Mouse (Mus musculus): ENCODE measurements at regions not wholly inside any gene's neighbourhood (a gene's known extent, or its start where the extent isn't known, plus 50 kb on each side); places are given as distances from the start of the nearest gene placed in this dataset.

DNA sequence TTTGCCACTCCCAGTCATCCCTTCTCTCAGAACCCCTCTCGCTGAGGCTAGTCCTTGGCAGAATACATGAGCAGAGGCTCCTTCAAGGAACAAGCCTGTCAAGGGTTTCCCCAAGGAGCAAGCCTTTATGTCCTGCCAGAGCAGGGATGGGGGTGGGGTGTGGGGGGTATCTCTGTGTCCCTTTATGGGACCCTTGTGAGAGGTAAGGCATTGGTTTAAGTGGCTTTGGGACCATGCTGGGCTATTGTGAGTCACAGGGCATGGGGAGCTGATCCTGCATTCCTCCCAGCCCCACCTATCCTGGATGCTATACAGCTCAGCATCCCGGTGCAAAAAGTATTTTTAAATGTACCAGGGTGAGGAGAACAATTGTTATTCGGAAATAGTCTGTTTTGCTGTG is 641.1 kb upstream of the Fam19a5 start:
- DNase-seq (ENCODE audit: low read depth, low spot score), result peak; percentile 54

DNA sequence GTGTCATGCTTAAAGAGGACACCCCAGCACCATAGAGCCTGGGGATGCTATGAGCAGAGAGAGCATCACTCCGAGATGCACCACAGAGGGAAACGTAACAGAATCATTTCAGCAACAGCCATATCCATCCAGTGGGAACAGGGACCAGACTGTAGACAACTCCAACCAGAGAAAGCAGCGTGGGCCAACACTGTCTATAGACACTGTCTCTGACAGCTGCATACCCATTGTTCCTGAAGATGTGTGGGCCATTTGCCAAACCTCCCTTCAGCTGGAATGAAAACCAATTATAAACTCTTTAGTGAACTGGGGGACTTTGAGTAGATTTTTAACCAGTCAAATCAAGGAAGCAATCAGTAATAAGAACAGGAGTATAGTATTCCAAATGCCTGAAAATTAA is 630.8 kb upstream of the Fam19a5 start:
- DNase-seq (ENCODE audit: low read depth, low spot score), result no peak

DNA sequence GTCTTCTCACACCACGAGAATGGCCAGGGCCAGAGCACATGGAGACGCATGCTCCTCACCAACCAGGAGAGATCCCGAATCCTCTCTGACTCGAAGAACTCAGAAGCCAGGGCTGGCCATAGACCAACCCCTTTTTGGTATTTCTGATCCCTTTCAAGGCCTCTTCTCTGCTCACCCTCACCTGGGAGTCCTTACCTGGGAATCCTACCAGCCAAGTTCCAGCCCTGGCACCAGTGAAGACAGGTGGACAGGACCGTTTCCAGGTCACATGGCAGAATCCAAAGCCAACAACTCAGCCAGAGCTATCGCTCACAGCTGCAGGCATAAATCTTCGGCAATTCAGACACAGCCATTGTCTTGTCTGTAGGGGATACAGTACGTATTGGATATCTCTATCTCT is 626.2 kb upstream of the Fam19a5 start:
- no peak for DNase-seq (ENCODE audit: low read depth, low spot score)

- no peak for DNase-seq (ENCODE audit: low read depth, low spot score)
Measured at GRCm38 (mm10) chr15:86919704-86920103, 624.4 kb upstream of the Fam19a5 start.

- no peak for DNase-seq (ENCODE audit: low read depth, low spot score)
Measured at GRCm38 (mm10) chr15:86920185-86920584, 623.9 kb upstream of the Fam19a5 start.

- no peak for DNase-seq (ENCODE audit: low read depth, low spot score)
Measured at GRCm38 (mm10) chr15:86921401-86921800, 622.7 kb upstream of the Fam19a5 start.

- no peak for DNase-seq (ENCODE audit: low read depth, low spot score)
Measured at GRCm38 (mm10) chr15:86925081-86925749, 618.9 kb upstream of the Fam19a5 start.

GRCm38 (mm10) chr15:86932345-86933075 is 611.6 kb upstream of the Fam19a5 start:
- DNase-seq (ENCODE audit: low read depth, low spot score), result peak; percentile 60

- no peak for DNase-seq (ENCODE audit: low read depth, low spot score)
Measured at GRCm38 (mm10) chr15:86937364-86937763, 606.7 kb upstream of the Fam19a5 start.

DNA sequence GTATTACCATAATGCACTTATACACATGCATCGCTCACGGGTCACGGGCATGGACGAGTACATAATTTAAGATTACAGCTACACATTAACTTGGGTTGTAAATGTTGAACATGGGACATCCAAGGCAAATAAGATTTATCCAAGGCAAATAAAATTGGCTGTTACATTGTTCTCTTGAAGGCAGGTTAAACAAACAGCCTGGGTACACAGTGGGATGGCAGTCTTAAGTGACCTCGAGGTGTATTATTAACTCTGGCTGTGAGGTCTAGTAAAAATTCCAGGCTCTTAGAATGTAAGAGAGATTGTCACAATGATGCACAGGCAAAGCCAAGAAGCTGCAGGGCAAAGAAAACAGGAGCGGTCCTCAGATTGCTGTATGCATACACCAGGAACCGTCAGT is 599.6 kb upstream of the Fam19a5 start:
- DNase-seq (ENCODE audit: low read depth, low spot score), result no peak

DNA sequence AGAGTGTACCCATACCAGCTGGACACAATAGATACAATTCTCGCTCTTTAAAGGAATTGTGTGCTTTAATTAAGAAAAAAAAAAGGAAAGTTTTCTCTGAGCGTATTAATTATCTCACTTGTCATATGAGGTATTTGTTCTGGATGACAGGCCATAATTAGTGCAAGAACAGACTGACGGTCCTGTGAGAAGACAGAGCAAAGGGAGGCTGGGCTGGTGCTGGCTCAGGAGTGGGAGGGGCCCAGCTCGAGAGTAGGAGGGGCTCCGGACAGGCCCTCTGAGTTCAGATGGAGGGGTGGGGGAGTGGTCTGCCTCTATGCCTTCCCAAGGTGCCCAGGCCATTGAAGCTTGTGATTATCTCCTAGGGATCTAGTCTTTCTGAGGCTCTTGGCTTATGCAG is 591.5 kb upstream of the Fam19a5 start:
- no peak for DNase-seq (ENCODE audit: low read depth, low spot score)

DNA sequence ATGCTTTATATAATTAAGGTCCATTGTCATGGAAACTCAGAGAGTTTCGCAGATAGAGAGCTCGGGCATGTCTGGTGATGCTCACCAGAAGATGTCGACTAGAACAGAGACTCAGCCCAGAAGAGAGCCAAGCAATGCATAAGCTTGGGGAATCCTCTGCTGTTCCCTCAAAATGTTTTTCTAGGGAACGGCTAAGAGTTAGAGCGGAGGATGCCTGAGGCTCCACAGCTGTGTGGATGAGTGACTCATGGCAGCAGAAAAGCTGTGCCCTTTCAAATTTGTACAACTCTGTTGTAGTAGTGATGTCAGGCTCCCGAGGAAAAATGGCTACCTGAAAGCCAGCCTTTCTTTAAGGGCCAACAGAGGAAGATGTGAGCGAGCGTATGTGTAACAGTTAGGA is 586.2 kb upstream of the Fam19a5 start:
- no peak for DNase-seq (ENCODE audit: low read depth, low spot score)

DNA sequence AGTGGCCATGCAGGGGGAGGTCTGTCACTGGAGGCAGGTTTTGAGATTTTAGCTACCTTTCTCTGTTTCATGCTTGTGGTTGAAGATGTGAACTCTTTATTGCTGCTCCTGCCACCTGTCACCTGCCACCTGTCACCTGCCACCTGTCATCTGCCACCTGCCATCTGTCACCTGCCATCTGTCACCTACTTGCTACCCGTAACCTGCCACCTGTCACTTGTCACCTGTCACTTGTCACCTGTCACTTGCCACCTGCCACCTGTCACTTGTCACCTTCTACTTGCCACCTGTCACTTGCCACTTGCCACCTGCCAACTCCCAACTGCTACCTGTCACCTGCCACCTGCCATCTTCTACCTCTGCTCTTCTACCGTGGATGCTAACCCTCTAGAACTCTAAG is 581.2 kb upstream of the Fam19a5 start:
- DNase-seq (ENCODE audit: low read depth, low spot score), result no peak

GRCm38 (mm10) chr15:86963486-86963885 is 580.6 kb upstream of the Fam19a5 start:
- DNase-seq (ENCODE audit: low read depth, low spot score), result no peak

DNA sequence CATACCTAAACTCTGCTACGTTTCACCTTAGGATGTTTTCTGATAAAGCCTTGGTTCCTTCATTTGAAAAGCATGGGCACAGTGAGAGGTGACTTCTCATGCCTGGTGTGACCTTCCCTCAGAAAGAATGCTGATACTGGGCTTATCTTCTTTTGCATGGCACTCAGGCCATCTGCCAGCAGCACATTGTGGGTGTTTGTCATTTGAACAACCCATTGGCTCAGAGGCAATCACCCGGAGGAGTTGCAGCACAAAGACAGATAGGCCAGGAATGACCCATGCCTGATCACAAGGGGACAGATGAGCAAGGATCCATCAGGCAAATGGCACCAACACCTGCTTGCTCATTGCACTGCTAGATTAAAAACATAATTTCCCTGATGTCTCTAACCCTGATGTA is 572.7 kb upstream of the Fam19a5 start:
- no peak for DNase-seq (ENCODE audit: low read depth, low spot score)

DNA sequence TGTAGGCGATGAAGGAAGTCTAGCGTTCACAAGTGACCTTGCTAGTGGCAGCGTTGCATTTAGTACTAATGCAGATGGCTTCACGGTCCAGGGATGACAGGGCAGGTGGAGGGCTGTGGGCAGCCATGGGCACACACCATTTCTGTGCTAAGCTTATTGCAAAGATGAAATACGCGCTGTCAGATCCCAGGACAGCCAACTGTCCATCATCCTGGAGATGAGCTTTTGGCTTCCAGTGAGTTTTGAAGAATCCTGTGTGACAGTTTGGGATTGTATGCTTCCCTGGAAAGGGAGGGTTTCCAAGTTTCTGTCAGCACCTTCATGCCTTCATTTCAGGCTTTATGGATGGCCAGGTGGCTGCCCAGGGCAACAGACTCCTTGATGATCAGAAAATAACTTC is 547.9 kb upstream of the Fam19a5 start:
- no peak for DNase-seq (ENCODE audit: low read depth, low spot score)

GRCm38 (mm10) chr15:87018978-87019377 is 525.1 kb upstream of the Fam19a5 start:
- no peak for DNase-seq (ENCODE audit: low read depth, low spot score)

GRCm38 (mm10) chr15:87045971-87046370 is 498.1 kb upstream of the Fam19a5 start:
- no peak for DNase-seq (ENCODE audit: low read depth, low spot score)

DNA sequence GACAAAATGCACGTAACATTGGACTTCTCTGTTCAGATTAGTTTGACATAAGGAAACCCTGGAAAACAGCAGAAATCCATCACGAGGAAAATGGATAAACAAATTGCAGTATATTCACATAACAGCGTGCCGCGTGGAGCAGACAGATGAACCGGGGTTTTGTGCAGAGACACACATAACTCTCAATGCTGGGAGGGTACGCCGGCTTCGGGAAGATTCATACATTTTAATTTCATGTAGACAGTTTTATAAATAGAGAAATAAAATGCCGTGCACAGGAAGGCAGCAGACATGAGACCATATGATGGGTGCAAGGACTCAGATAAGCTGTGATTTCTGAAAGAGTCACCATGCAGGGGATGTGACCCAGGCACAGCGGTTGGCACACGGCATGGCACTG is 489.9 kb upstream of the Fam19a5 start:
- no peak for DNase-seq (ENCODE audit: low read depth, low spot score)

DNA sequence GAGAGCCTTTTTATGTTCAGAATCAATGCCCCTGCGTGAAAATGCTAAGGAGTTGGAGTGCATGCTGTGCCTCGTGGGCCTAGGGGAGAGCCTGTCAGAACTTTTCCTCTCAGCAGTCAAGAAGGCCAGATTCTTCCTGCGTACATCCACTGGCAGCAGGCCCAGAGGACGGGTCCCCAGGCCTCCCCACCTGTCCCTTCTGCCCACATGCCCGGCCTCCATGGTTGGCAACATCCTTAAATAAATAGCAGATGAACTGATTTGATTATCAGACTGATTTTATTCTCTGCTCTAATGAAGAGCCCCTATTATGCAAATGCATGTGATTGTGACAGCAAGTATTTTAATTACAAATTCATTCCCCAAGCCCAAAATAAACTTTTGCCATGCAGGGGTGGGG is 479.2 kb upstream of the Fam19a5 start:
- no peak for DNase-seq (ENCODE audit: low read depth, low spot score)

DNA sequence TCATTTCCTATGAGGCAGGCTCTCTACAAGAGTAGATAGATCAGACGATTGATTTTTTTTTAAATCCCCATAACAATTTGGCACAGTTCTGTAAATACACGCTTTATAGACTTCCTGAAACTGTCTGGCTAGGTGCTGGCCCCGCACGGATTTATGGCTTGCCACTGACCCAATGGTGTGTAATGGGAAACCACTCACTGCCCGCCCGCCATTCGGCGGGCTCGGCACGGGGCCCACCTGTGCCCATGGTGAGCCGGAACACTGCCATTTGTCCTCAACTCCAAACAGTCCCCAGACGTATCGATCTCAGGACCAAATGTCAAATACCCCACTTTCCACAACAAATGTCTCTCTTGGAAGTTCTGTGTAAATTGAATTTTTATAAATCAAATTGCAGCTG is 475.8 kb upstream of the Fam19a5 start:
- no peak for DNase-seq (ENCODE audit: low read depth, low spot score)

GRCm38 (mm10) chr15:87074559-87074958 is 469.5 kb upstream of the Fam19a5 start:
- DNase-seq (ENCODE audit: low read depth, low spot score), result no peak

- no peak for DNase-seq (ENCODE audit: low read depth, low spot score)
Measured at GRCm38 (mm10) chr15:87089827-87090226, 454.3 kb upstream of the Fam19a5 start.
